Mouse (Mus musculus) midbrain, embryonic 11.5 days (tissue): ENCODE measurements around the gene Hps1. TPM values are rescaled to one million over a fixed set of nuclear protein-coding genes. Genes with fewer than 3 reads are reported as not detected.

Experiments
- ATAC-seq: fragments of 200-750 bp; cut with Nextera tagmentation; 2 replicates; pipeline ENCODE4 v1.8.0; 2017; ENCODE audit warnings: moderate TSS enrichment, moderate library complexity; ENCODE audit not compliant: low FRiP score
- DNase-seq: peaks from one replicate; pipeline ENCODE4 v3.0.0; 2015; ENCODE audit warnings: low spot score; ENCODE audit errors: missing footprints
- H3K27ac ChIP-seq: fragments of 300-500 bp; sonication (generic); 2 replicates; pipeline ENCODE4 v1.5.1; 2014; ENCODE audit warnings: low read depth, low read length
- H3K27me3 ChIP-seq: fragments of 300-500 bp; sonication (generic); 2 replicates; pipeline ENCODE4 v1.6.1; 2014; ENCODE audit warnings: mild to moderate bottlenecking, low read length, moderate library complexity, mixed read lengths; ENCODE audit not compliant: control insufficient read depth, insufficient read depth
- H3K36me3 ChIP-seq: fragments of 300-500 bp; sonication (generic); 2 replicates; pipeline ENCODE4 v1.6.1; 2014; ENCODE audit warnings: mild to moderate bottlenecking, low read length, moderate library complexity, mixed read lengths; ENCODE audit not compliant: control insufficient read depth, insufficient read depth
- H3K4me1 ChIP-seq: fragments of 300-500 bp; sonication (generic); 2 replicates; pipeline ENCODE4 v1.6.1; 2014; ENCODE audit warnings: low read length; ENCODE audit not compliant: control insufficient read depth, insufficient read depth
- H3K4me2 ChIP-seq: fragments of 300-500 bp; sonication (generic); 2 replicates; pipeline ENCODE4 v1.6.1; 2014; ENCODE audit warnings: mild to moderate bottlenecking, moderate library complexity
- H3K4me3 ChIP-seq: fragments of 300-500 bp; sonication (generic); 2 replicates; pipeline ENCODE4 v1.5.1; 2014; ENCODE audit warnings: low read depth, low read length
- H3K9ac ChIP-seq: fragments of 300-500 bp; sonication (generic); 2 replicates; pipeline ENCODE4 v1.6.1; 2014; ENCODE audit warnings: low read length
- H3K9me3 ChIP-seq: fragments of 300-500 bp; sonication (generic); 2 replicates; pipeline ENCODE4 v1.6.1; 2016; ENCODE audit warnings: low read length; ENCODE audit not compliant: control insufficient read depth
- WGBS: fragments of 180-500 bp; shearing (Covaris S2); extraction: QIAGEN DNeasy Blood & Tissue Kit; methylation state at CpG from one replicate; pipeline ENCODE4 v1.1.7; 2014; 5-methylcytosine and 5-hydroxymethylcytosine counted together
- polyA plus RNA-seq: library from polyadenylated mRNA; unstranded; fragments of >200 nt; fragmentation: Nextera tagmentation; extraction: Ambion mirVana; gene quantifications from 2 replicates; pipeline ENCODE4 v1.2.1, GENCODE M21; 2014

Hps1 gene
- polyA plus RNA-seq, 1 experiment from 2014 or later = 10.3 TPM

DNA sequence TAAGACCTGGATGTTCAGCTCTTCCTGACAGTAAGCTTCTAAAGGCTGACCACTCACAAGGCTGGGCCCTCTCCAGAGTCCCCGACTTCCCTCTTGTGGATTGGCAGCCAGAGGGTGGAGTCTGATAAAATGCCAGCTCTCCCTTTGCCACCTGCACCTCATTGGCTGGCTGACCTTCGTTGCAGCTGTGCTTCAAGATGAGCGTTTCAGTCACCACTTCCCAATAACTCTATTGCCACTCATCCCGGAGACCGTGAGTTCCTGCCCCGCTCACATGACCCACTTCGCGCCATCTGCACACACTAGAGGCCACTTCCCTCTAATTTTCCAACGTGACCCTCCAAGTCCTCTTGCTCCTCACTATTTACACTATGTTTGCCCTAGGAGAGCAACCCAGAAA, 66.0 kb downstream of the Hps1 start:
- Histone ChIP-seq H3K4me2 (no peak overlapping the region), H3K9me3 (no peaks in the 10 kb centered on the region), H3K36me3 (no peaks in the 10 kb centered on the region), H3K4me1 (no peaks in the 10 kb centered on the region), H3K27me3 (no peaks in the 10 kb centered on the region), H3K4me3 (no peak overlapping the region), H3K9ac (no peak overlapping the region), H3K27ac (no peak overlapping the region)
- WGBS = 88% methylated on average over 9 of the region's 9 CpGs
- no peak for ATAC-seq
- no peak for DNase-seq

Other genes starting within 250 kb of the Hps1 start
- 0.12 and 0.25 TPM in 2 replicates for gene Loxl4, start 167.2 kb downstream of the Hps1 start, polyA plus RNA-seq
- 0.71 and 0.73 TPM in 2 replicates for gene Pyroxd2, start 27.2 kb downstream of the Hps1 start, polyA plus RNA-seq